Mouse (Mus musculus): ENCODE measurements around the gene Yipf4.

GRCm38 (mm10) chr17:74455426-74455825 is 33.9 kb upstream of the Yipf4 start:
- no peak for TF ChIP-seq CTCF (IDR thresholded peaks at IDR 0.05; ENCODE audit: extremely low read depth, insufficient read length, insufficient replicate concordance, low read depth, low read length)
- TF ChIP-seq POLR2A (IDR thresholded peaks at IDR 0.05; ENCODE audit: low read depth, low read length), result no peak
